Mouse (Mus musculus) stomach, postnatal 0 days (tissue): ENCODE data around the gene Irak2.

Source experiments
- CTCF ChIP-seq: IDR thresholded peaks from 2 replicates; pipeline ENCODE4 v1.5.1; 2016; ENCODE audit warnings: antibody characterized with exemption, low read depth, mild to moderate bottlenecking, moderate library complexity
- EP300 ChIP-seq: optimal IDR thresholded peaks from 2 replicates; pipeline ENCODE3; 2016; ENCODE audit warnings: antibody characterized with exemption

GRCm38 (mm10) chr6:113614997-113615396 lies 23.3 kb upstream of the Irak2 start:
- TF ChIP-seq CTCF, result no peak
- TF ChIP-seq EP300, result no peak
